Mouse (Mus musculus): ENCODE measurements at regions not wholly inside any gene's neighbourhood (a gene's known extent, or its start where the extent isn't known, plus 50 kb on each side); places are given as distances from the start of the nearest gene placed in this dataset.
A peak's percentile ranks its signal among the peaks of the same experiment; 100 is the strongest.

GRCm38 (mm10) chr17:79514076-79514475 lies 97.6 kb upstream of the Rmdn2 start:
- H3K9ac ChIP-seq (ENCODE audit: low read depth, low read length), result no peak overlapping the region
- no peak overlapping the region for H3K4me3 ChIP-seq (ENCODE audit: low read depth, low read length)
- ATAC-seq, result no peak
- no peaks in the 10 kb centered on the region for H3K4me1 ChIP-seq (replicated peaks; ENCODE audit: control insufficient read depth, insufficient read depth, low read length)
- no peak overlapping the region for H3K27ac ChIP-seq (ENCODE audit: low read depth, low read length)
- no peaks in the 10 kb centered on the region for H3K36me3 ChIP-seq (ENCODE audit: control insufficient read depth, insufficient read depth)
- TF ChIP-seq CTCF (IDR thresholded peaks at IDR 0.05; ENCODE audit: low read depth), result no peak
- H3K9me3 ChIP-seq (ENCODE audit: control insufficient read depth), result no peaks in the 10 kb centered on the region
- H3K27me3 ChIP-seq (replicated peaks; ENCODE audit: control insufficient read depth, insufficient read depth, low read length), result no peaks in the 10 kb centered on the region
- 80% methylated on average over 7 of the region's 7 CpGs for WGBS
- no peak overlapping the region for H3K4me2 ChIP-seq (replicated peaks; ENCODE audit: low read depth)

- H3K9me3 ChIP-seq (ENCODE audit: control insufficient read depth), result no peaks in the 10 kb centered on the region
- WGBS, result 64% methylated on average over 3 of the region's 3 CpGs
- H3K4me2 ChIP-seq (replicated peaks; ENCODE audit: low read depth), result no peak overlapping the region
- no peak for ATAC-seq
- no peak overlapping the region for H3K4me3 ChIP-seq (ENCODE audit: low read depth, low read length)
- TF ChIP-seq CTCF (IDR thresholded peaks at IDR 0.05; ENCODE audit: low read depth), result peak; percentile 64
- no peaks in the 10 kb centered on the region for H3K36me3 ChIP-seq (ENCODE audit: control insufficient read depth, insufficient read depth)
- H3K27ac ChIP-seq (ENCODE audit: low read depth, low read length), result no peak overlapping the region
- no peak overlapping the region for H3K9ac ChIP-seq (ENCODE audit: low read depth, low read length)
- H3K4me1 ChIP-seq (replicated peaks; ENCODE audit: control insufficient read depth, insufficient read depth, low read length), result no peaks in the 10 kb centered on the region
- H3K27me3 ChIP-seq (replicated peaks; ENCODE audit: control insufficient read depth, insufficient read depth, low read length), result no peaks in the 10 kb centered on the region
Observed at GRCm38 (mm10) chr17:79518185-79518584, 93.5 kb upstream of the Rmdn2 start.

- no peak overlapping the region for H3K27ac ChIP-seq (ENCODE audit: low read depth, low read length)
- H3K4me1 ChIP-seq (replicated peaks; ENCODE audit: control insufficient read depth, insufficient read depth, low read length), result no peaks in the 10 kb centered on the region
- H3K9me3 ChIP-seq (ENCODE audit: control insufficient read depth), result no peaks in the 10 kb centered on the region
- WGBS, result 77% methylated on average over 5 of the region's 5 CpGs
- ATAC-seq, result no peak
- H3K36me3 ChIP-seq (ENCODE audit: control insufficient read depth, insufficient read depth), result no peaks in the 10 kb centered on the region
- H3K9ac ChIP-seq (ENCODE audit: low read depth, low read length), result no peak overlapping the region
- no peak overlapping the region for H3K4me3 ChIP-seq (ENCODE audit: low read depth, low read length)
- H3K4me2 ChIP-seq (replicated peaks; ENCODE audit: low read depth), result no peak overlapping the region
- TF ChIP-seq CTCF (IDR thresholded peaks at IDR 0.05; ENCODE audit: low read depth), result no peak
- H3K27me3 ChIP-seq (replicated peaks; ENCODE audit: control insufficient read depth, insufficient read depth, low read length), result no peaks in the 10 kb centered on the region
Observed at GRCm38 (mm10) chr17:79518696-79519095, 93.0 kb upstream of the Rmdn2 start.

- WGBS, result 78% methylated on average over 4 of the region's 4 CpGs
Observed at GRCm38 (mm10) chr17:79519356-79519755, 92.3 kb upstream of the Rmdn2 start.

GRCm38 (mm10) chr17:79520283-79520682 lies 91.4 kb upstream of the Rmdn2 start:
- Histone ChIP-seq H3K4me3 (ENCODE audit: low read depth, low read length) (no peak overlapping the region), H3K27me3 (replicated peaks; ENCODE audit: control insufficient read depth, insufficient read depth, low read length) (no peaks in the 10 kb centered on the region), H3K36me3 (ENCODE audit: control insufficient read depth, insufficient read depth) (no peaks in the 10 kb centered on the region), H3K4me1 (replicated peaks; ENCODE audit: control insufficient read depth, insufficient read depth, low read length) (no peaks in the 10 kb centered on the region), H3K4me2 (replicated peaks; ENCODE audit: low read depth) (no peak overlapping the region), H3K9ac (ENCODE audit: low read depth, low read length) (no peak overlapping the region), H3K9me3 (ENCODE audit: control insufficient read depth) (no peaks in the 10 kb centered on the region), H3K27ac (ENCODE audit: low read depth, low read length) (no peak overlapping the region)
- no peak for ATAC-seq
- 81% methylated on average over 5 of the region's 5 CpGs for WGBS
- TF ChIP-seq CTCF (IDR thresholded peaks at IDR 0.05; ENCODE audit: low read depth), result no peak

More at GRCm38 (mm10) chr17:79519356-79519755, 92.3 kb upstream of the Rmdn2 start:
- TF ChIP-seq CTCF (IDR thresholded peaks at IDR 0.05; ENCODE audit: low read depth), result no peak
- no peak for ATAC-seq
- H3K27ac ChIP-seq (ENCODE audit: low read depth, low read length), result no peak overlapping the region
- H3K4me1 ChIP-seq (replicated peaks; ENCODE audit: control insufficient read depth, insufficient read depth, low read length), result no peaks in the 10 kb centered on the region
- H3K9me3 ChIP-seq (ENCODE audit: control insufficient read depth), result no peaks in the 10 kb centered on the region
- no peak overlapping the region for H3K4me2 ChIP-seq (replicated peaks; ENCODE audit: low read depth)
- no peak overlapping the region for H3K4me3 ChIP-seq (ENCODE audit: low read depth, low read length)
- no peak overlapping the region for H3K9ac ChIP-seq (ENCODE audit: low read depth, low read length)
- H3K36me3 ChIP-seq (ENCODE audit: control insufficient read depth, insufficient read depth), result no peaks in the 10 kb centered on the region
- H3K27me3 ChIP-seq (replicated peaks; ENCODE audit: control insufficient read depth, insufficient read depth, low read length), result no peaks in the 10 kb centered on the region

- Histone ChIP-seq H3K27ac (ENCODE audit: low read depth, low read length) (no peak overlapping the region), H3K4me2 (replicated peaks; ENCODE audit: low read depth) (no peak overlapping the region), H3K4me1 (replicated peaks; ENCODE audit: control insufficient read depth, insufficient read depth, low read length) (no peaks in the 10 kb centered on the region), H3K9me3 (ENCODE audit: control insufficient read depth) (no peaks in the 10 kb centered on the region), H3K36me3 (ENCODE audit: control insufficient read depth, insufficient read depth) (no peaks in the 10 kb centered on the region), H3K27me3 (replicated peaks; ENCODE audit: control insufficient read depth, insufficient read depth, low read length) (no peaks in the 10 kb centered on the region), H3K4me3 (ENCODE audit: low read depth, low read length) (no peak overlapping the region), H3K9ac (ENCODE audit: low read depth, low read length) (no peak overlapping the region)
- no peak for ATAC-seq
- WGBS, result 65% methylated on average over 7 of the region's 7 CpGs
- TF ChIP-seq CTCF (IDR thresholded peaks at IDR 0.05; ENCODE audit: low read depth), result no peak
Observed at GRCm38 (mm10) chr17:79521691-79522090, 90.0 kb upstream of the Rmdn2 start.

- 79% methylated on average over 3 of the region's 3 CpGs for WGBS
- no peak overlapping the region for H3K27ac ChIP-seq (ENCODE audit: low read depth, low read length)
- no peak overlapping the region for H3K4me2 ChIP-seq (replicated peaks; ENCODE audit: low read depth)
- H3K27me3 ChIP-seq (replicated peaks; ENCODE audit: control insufficient read depth, insufficient read depth, low read length), result no peaks in the 10 kb centered on the region
- no peak overlapping the region for H3K4me3 ChIP-seq (ENCODE audit: low read depth, low read length)
- no peaks in the 10 kb centered on the region for H3K36me3 ChIP-seq (ENCODE audit: control insufficient read depth, insufficient read depth)
- ATAC-seq, result no peak
- H3K9ac ChIP-seq (ENCODE audit: low read depth, low read length), result no peak overlapping the region
- no peaks in the 10 kb centered on the region for H3K4me1 ChIP-seq (replicated peaks; ENCODE audit: control insufficient read depth, insufficient read depth, low read length)
- TF ChIP-seq CTCF (IDR thresholded peaks at IDR 0.05; ENCODE audit: low read depth), result no peak
- no peaks in the 10 kb centered on the region for H3K9me3 ChIP-seq (ENCODE audit: control insufficient read depth)
Observed at GRCm38 (mm10) chr17:79523230-79523629, 88.4 kb upstream of the Rmdn2 start.
